Mouse (Mus musculus) midbrain, embryonic 11.5 days (tissue): ENCODE results near the gene R3hdm2. TPM values are rescaled to one million over a fixed set of nuclear protein-coding genes. Genes with fewer than 3 reads are reported as not detected.

ENCODE experiments used
- ATAC-seq: fragments of 200-750 bp; cut with Nextera tagmentation; 2 replicates; pipeline ENCODE4 v1.8.0; 2017; ENCODE audit warnings: moderate TSS enrichment, moderate library complexity; ENCODE audit not compliant: low FRiP score
- DNase-seq: peaks from one replicate; pipeline ENCODE4 v3.0.0; 2015; ENCODE audit warnings: low spot score; ENCODE audit errors: missing footprints
- H3K27ac ChIP-seq: fragments of 300-500 bp; sonication (generic); 2 replicates; pipeline ENCODE4 v1.5.1; 2014; ENCODE audit warnings: low read depth, low read length
- H3K27me3 ChIP-seq: fragments of 300-500 bp; sonication (generic); 2 replicates; pipeline ENCODE4 v1.6.1; 2014; ENCODE audit warnings: mild to moderate bottlenecking, low read length, moderate library complexity, mixed read lengths; ENCODE audit not compliant: control insufficient read depth, insufficient read depth
- H3K36me3 ChIP-seq: fragments of 300-500 bp; sonication (generic); 2 replicates; pipeline ENCODE4 v1.6.1; 2014; ENCODE audit warnings: mild to moderate bottlenecking, low read length, moderate library complexity, mixed read lengths; ENCODE audit not compliant: control insufficient read depth, insufficient read depth
- H3K4me1 ChIP-seq: fragments of 300-500 bp; sonication (generic); 2 replicates; pipeline ENCODE4 v1.6.1; 2014; ENCODE audit warnings: low read length; ENCODE audit not compliant: control insufficient read depth, insufficient read depth
- H3K4me2 ChIP-seq: fragments of 300-500 bp; sonication (generic); 2 replicates; pipeline ENCODE4 v1.6.1; 2014; ENCODE audit warnings: mild to moderate bottlenecking, moderate library complexity
- H3K4me3 ChIP-seq: fragments of 300-500 bp; sonication (generic); 2 replicates; pipeline ENCODE4 v1.5.1; 2014; ENCODE audit warnings: low read depth, low read length
- H3K9ac ChIP-seq: fragments of 300-500 bp; sonication (generic); 2 replicates; pipeline ENCODE4 v1.6.1; 2014; ENCODE audit warnings: low read length
- H3K9me3 ChIP-seq: fragments of 300-500 bp; sonication (generic); 2 replicates; pipeline ENCODE4 v1.6.1; 2016; ENCODE audit warnings: low read length; ENCODE audit not compliant: control insufficient read depth
- WGBS: fragments of 180-500 bp; shearing (Covaris S2); extraction: QIAGEN DNeasy Blood & Tissue Kit; methylation state at CpG from one replicate; pipeline ENCODE4 v1.1.7; 2014; 5-methylcytosine and 5-hydroxymethylcytosine counted together
- polyA plus RNA-seq: library from polyadenylated mRNA; unstranded; fragments of >200 nt; fragmentation: Nextera tagmentation; extraction: Ambion mirVana; gene quantifications from 2 replicates; pipeline ENCODE4 v1.2.1, GENCODE M21; 2014

The R3hdm2 gene
- polyA plus RNA-seq, 1 experiment from 2014 or later = 27.7 TPM

DNA sequence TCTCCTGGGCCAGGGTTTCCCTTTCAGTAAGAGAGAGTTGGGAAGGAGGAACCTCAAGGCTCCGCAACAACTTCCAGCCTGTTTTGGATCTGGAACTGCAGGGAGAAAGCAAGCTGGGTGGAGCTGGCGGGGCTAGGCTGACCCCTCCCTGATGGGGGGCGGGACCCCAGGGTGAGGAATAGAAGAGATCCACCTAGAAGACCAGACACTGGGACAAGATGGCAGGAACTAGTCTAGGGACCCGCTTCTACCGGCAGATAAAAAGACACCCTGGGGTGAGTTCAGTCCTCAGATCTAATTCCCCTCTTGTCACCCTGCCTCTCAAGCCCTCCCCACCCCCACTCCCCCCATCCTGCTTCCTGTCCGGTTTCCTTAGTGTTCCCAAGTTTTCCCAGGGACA, 134.6 kb downstream of the R3hdm2 start, which contains the start of gene Ndufa4l2:
Gene Ndufa4l2, plus strand, starts transcription at position 204 of the 400 bp plus-strand sequence.
- peak within 1 kb of the TSS; percentile 64; the same call in 1 of the 2 replicates for H3K27ac ChIP-seq
- H3K9ac ChIP-seq = peak within 1 kb of the TSS; percentile 45
- H3K36me3 ChIP-seq = peaks cover 10% of the 10 kb centered on the region
- peaks cover 47% of the 10 kb centered on the region for H3K27me3 ChIP-seq
- peak within 1 kb of the TSS; percentile 34 for H3K4me2 ChIP-seq
- ATAC-seq = no peak
- WGBS = 8% methylated on average over 6 of the region's 6 CpGs
- peaks cover 62% of the 10 kb centered on the region for H3K4me1 ChIP-seq
- H3K4me3 ChIP-seq = no peak within 1 kb of the TSS
- H3K9me3 ChIP-seq = no peaks in the 10 kb centered on the region
- peak; percentile 90 for DNase-seq

DNA sequence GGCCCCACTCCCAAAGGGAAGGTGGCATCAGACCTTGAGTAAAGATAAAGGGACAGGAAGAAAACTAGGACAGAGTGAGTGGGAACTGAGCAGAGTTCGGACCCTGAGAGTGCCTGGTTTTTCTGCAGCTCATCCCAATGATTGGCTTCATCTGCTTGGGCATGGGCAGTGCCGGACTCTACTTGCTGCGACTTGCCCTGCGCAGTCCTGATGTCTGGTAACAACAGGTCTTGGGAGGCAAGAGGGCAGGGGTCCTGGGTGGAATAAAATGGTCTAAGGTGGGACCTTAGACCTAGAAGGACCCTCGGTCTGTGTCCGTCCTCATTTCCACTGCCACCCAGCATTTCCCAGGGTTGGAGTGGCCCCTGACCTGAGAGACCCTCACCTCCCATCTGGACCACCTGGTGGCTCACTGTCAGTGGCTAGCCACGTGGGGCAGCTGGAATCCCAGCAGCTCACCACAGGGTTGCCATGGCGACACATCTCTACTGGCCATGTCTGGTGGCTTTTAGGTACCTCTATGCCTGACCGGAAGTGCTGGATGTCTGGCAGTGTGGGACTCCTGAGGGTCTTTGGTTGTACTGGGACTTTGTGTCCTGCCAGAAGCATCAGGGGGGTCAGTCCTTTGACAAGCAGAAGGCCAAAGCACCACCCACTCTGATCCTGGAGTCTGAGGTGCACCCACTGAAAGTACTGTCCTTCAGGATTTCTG, 135.3 kb downstream of the R3hdm2 start:
- Histone ChIP-seq H3K4me1 (peaks cover 60% of the 10 kb centered on the region), H3K36me3 (peaks cover 10% of the 10 kb centered on the region), H3K9ac (no peak overlapping the region), H3K27me3 (peaks cover 41% of the 10 kb centered on the region), H3K4me3 (no peak overlapping the region), H3K4me2 (no peak overlapping the region; the same call in 1 of the 2 replicates), H3K9me3 (no peaks in the 10 kb centered on the region), H3K27ac (no peak overlapping the region)
- 23% methylated on average over 9 of the region's 9 CpGs for WGBS
- DNase-seq (peak; percentile 85), ATAC-seq (no peak)

DNA sequence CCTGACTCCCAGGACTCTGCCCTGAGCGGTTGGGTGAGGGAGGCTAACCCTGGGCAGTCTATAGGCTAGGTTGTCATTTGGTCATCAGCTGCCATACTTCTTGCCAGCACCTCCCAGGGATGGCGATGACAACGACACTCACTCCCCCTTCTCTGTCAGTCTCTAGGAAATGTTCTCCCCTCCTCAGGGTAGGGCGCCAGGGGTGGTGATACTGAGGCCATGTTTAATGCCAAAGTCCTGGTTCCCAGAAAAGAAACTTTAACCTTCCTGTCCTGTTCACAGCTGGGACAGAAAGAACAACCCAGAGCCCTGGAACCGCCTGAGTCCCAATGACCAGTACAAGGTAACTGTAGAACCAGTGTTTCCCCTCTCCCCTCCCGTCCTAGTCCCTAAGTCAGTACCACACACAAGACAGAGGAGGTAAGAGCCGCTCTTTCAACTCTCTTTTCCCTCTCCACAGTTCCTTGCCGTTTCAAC, 135.9 kb downstream of the R3hdm2 start:
- ATAC-seq = no peak
- H3K27ac ChIP-seq = no peak overlapping the region
- H3K4me1 ChIP-seq = peaks cover 60% of the 10 kb centered on the region
- H3K9ac ChIP-seq = no peak overlapping the region
- WGBS = 12% methylated on average over 8 of the region's 8 CpGs
- peaks cover 35% of the 10 kb centered on the region for H3K27me3 ChIP-seq
- H3K9me3 ChIP-seq = no peaks in the 10 kb centered on the region
- peak; percentile 87 for DNase-seq
- H3K36me3 ChIP-seq = peaks cover 10% of the 10 kb centered on the region
- no peak overlapping the region; the same call in 1 of the 2 replicates for H3K4me2 ChIP-seq
- no peak overlapping the region for H3K4me3 ChIP-seq

DNA sequence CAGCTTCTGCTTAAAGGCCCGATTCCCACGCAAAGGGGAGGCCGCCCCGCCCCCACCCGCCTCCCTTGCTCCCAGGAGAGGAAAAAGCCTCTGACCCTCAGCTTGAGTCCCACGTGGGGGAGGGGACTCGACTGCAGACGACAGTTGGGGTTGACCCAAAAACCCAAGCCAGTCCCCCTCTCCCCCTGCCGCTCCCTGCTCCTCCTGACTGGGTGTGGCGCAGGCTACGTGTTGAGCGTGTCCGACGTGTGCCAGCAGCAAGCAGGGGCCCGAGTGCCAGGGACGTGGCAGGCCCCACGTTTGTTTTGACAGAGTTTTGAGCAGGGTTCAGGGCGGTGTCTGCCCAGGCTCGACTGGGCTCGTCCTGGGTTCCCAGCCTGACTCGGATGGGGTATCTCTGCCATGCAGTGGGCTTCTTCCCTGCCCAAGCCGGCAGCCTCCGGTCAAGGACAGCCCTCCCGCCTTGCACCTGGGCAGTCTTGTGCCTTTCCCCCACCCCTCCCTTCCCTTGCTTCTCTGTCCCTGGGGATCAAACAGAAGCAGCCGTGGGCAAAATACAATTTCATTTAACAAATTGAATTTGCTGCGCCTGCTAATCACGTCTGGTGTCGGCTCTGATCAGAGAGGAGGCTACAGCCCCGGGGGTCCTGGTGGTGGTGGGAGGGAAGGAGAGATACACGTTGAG, 136.6 kb downstream of the R3hdm2 start:
- Histone ChIP-seq H3K27ac (no peak overlapping the region; the same call in 1 of the 2 replicates), H3K36me3 (peaks cover 10% of the 10 kb centered on the region), H3K9ac (peak overlapping the region; percentile 21; the same call in 1 of the 2 replicates), H3K4me2 (peak overlapping the region; percentile 29; the same call in 1 of the 2 replicates), H3K9me3 (no peaks in the 10 kb centered on the region), H3K27me3 (peaks cover 29% of the 10 kb centered on the region), H3K4me1 (peaks cover 62% of the 10 kb centered on the region), H3K4me3 (no peak overlapping the region)
- ATAC-seq (no peak), DNase-seq (peak; percentile 92)
- 8% methylated on average over 30 of the region's 30 CpGs for WGBS

DNA sequence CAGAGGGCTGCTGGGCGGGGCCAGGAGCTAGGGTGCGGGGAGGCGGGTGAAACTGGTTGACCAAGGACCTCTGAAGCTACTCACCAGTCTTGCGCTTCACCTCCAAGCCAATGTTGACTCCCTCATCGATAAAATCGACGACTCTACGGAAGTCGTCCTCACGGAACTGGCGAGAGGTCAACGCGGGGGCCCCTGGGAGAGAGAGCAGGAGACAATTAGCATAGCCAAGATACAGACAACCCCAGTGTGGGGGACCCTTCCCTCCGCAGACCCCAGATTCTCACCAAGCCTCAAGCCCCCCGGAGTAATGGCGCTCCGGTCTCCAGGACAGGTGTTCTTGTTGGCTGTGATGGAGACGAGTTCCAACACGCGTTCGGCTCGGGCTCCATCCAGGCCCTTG, 137.8 kb downstream of the R3hdm2 start:
- no peak overlapping the region for H3K27ac ChIP-seq
- DNase-seq (no peak), ATAC-seq (no peak)
- no peak overlapping the region for H3K4me2 ChIP-seq
- no peaks in the 10 kb centered on the region for H3K9me3 ChIP-seq
- H3K36me3 ChIP-seq = peaks cover 10% of the 10 kb centered on the region
- H3K27me3 ChIP-seq = peaks cover 25% of the 10 kb centered on the region
- peaks cover 55% of the 10 kb centered on the region for H3K4me1 ChIP-seq
- H3K4me3 ChIP-seq = no peak overlapping the region
- no peak overlapping the region for H3K9ac ChIP-seq
- 90% methylated on average over 22 of the region's 22 CpGs for WGBS

DNA sequence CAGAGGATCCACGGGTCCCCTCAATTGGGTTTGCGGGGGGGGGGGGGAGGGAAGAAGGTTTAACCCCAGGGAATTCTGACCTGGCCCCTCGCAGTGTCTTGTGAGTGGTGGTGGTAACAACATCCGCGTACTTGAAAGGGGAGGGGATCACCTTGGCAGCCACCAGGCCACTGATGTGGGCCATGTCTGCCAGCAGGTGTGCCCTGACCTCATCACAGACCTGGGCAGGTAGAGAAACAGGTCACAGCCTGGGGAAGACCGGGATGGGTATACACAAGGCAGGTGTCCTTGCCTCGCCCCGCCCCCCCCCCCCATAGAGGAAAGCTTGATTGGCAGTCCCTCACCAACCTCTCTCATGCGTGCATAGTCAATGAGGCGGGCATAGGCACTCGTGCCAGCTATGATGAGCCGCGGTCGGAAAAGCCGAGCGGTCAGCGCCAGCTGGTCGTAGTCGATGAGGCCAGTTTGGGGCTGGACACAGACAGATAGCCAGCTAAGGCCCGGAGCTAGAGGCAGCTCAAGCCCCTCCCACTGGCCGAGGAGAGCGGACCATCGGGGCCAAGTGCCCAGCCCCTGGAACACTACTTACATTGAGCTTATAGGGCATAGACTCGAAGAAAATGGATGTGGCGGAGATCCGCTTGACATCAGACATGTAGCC, 139.0 kb downstream of the R3hdm2 start:
- 92% methylated on average over 26 of the region's 26 CpGs for WGBS
- H3K27ac ChIP-seq = no peak overlapping the region
- peaks cover 21% of the 10 kb centered on the region for H3K27me3 ChIP-seq
- H3K4me2 ChIP-seq = no peak overlapping the region
- H3K4me1 ChIP-seq = peaks cover 44% of the 10 kb centered on the region
- H3K4me3 ChIP-seq = no peak overlapping the region
- H3K36me3 ChIP-seq = peaks cover 10% of the 10 kb centered on the region
- no peak for DNase-seq
- no peak for ATAC-seq
- no peak overlapping the region for H3K9ac ChIP-seq
- no peaks in the 10 kb centered on the region for H3K9me3 ChIP-seq

DNA sequence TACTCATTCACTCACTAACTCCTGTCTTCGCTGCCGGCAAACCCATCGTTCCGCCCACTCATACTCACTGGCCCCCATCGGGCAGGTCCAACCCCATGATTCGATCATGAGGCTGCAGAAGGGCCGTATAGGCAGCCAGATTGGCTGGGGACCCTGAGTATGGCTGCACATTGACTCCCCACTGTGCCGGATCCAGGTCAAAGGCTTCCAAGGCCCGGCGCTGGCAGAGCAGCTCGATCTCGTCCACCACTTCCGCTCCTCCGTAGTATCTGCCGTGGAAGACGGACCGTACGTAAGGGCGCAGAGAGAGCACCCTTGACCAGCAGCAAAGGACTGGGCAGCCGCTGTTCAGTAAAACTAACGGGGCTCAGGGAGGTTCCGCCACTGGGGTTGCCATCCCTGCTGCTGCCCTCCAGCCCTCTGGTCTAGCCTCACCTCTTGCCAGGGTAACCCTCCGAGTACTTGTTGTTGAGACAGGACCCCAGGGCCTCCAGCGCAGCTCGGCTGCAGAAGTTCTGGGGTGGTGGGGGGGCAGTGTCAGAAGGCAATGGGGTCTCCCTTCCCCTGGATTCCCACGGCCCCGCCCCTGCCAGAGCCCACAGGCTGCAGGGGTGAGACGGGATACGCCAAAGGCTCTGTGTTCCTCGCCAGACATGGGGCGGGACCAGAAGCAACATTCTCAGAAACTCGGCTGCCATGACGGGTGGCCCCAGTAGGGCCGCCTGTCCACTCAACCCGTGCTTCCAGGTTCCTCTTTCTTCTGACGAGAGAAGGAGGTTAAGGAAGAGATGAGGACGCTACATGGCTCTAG, 140.0 kb downstream of the R3hdm2 start:
- no peak overlapping the region for H3K4me2 ChIP-seq
- H3K27ac ChIP-seq = no peak overlapping the region
- H3K9me3 ChIP-seq = no peaks in the 10 kb centered on the region
- DNase-seq (no peak), ATAC-seq (no peak)
- H3K4me3 ChIP-seq = no peak overlapping the region
- no peak overlapping the region for H3K9ac ChIP-seq
- peaks cover 10% of the 10 kb centered on the region for H3K36me3 ChIP-seq
- peaks cover 36% of the 10 kb centered on the region for H3K4me1 ChIP-seq
- H3K27me3 ChIP-seq = peaks cover 21% of the 10 kb centered on the region
- WGBS = 92% methylated on average over 37 of the region's 37 CpGs

DNA sequence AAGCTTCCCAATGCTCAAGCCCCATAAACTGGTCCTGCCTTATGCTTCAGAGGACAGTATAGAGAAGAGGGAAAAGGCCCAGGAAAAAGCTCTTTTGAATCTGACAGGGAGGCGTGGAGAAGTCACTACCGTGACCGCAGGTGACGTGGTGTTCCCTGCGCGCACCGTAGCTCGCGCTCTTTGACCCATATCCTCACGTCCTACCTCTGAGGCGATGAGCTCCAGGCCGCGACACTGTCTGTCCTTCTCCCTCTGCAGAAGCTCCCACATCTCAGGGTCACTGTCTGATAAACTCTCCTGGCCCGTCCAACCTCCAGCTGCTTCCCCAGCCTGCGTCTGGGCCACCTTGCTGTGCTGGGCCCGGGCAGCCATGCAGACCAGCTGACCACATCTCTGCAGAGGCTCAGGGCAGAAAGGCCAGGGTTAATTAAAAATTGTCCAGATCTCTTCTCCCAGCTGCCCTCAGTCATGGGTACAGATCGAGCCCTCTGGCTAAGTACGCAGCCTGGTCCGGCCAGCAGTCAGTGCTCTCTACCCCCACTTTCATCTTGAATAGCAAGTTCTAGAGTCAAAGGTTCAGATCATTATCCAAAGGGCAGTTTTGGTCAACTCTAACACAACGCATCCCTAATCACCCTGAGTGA, 140.7 kb downstream of the R3hdm2 start:
- DNase-seq = no peak
- no peak overlapping the region for H3K27ac ChIP-seq
- no peak for ATAC-seq
- 0 out of 2 replicates have a peak overlapping the region, but pooled peaks have one; percentile 37 for H3K4me3 ChIP-seq
- H3K9me3 ChIP-seq = no peaks in the 10 kb centered on the region
- H3K27me3 ChIP-seq = peaks cover 26% of the 10 kb centered on the region
- peaks cover 10% of the 10 kb centered on the region for H3K36me3 ChIP-seq
- 84% methylated on average over 20 of the region's 20 CpGs for WGBS
- peak overlapping the region; percentile 52; the same call in 1 of the 2 replicates for H3K9ac ChIP-seq
- peak overlapping the region; percentile 56 for H3K4me2 ChIP-seq
- H3K4me1 ChIP-seq = peaks cover 28% of the 10 kb centered on the region
